10 mouse cellular contexts compared by ENCODE assay signal in the genomic region with DNA sequence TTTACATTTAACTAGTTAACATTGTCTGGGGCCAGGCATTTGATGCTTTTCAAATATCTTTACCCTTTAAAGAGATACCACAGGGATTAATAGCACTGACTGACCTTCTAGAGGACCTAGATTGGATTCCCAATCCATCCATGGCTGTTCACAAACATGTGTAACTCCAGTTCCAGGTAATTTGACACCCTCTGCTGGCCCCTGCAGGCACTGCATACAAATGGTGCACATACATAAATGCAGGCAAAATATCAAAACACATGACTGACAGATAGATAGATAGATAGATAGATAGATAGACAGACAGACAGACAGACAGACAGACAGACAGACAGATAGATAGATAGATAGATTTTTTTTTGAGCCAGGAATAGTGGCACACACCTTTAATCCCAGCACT. TPM values are rescaled to one million over a fixed set of nuclear protein-coding genes. Genes with fewer than 3 reads are reported as not detected.
A peak's percentile ranks its signal among the peaks of the same experiment; 100 is the strongest.
DNase-seq lines count a peak whose midpoint lies in the region; ATAC-seq and TF ChIP-seq lines count a peak whose summit lies in the region.
"Had no signal": no experiment of that assay in that cellular context is flagged by ENCODE, and none has a peak within 500 bp of the region (broad histone marks: within the 10 kb centered on the region; RNA-seq: fewer than 3 reads in every experiment).

No protein-coding gene starts in this region.

- no peak for ATAC-seq in heart, postnatal 0 days (ENCODE audit: insufficient read depth, low read depth)
- ATAC-seq in lung, embryonic 14.5 days (ENCODE audit: insufficient read depth): no peak
- 0 out of 2 replicates have a peak, but pooled peaks have one; percentile 65 for ATAC-seq in megakaryocyte-erythroid progenitor cell, adult 5-6 weeks (replicated peaks; ENCODE audit: low FRiP score, low TSS enrichment, poor library complexity, severe bottlenecking)

- no peak for TF ChIP-seq EP300 in heart, postnatal 0 days (IDR thresholded peaks at IDR 0.05; ENCODE audit: low read depth)

- no peak for DNase-seq in heart, postnatal 0 days (ENCODE audit: low spot score)
- DNase-seq in heart, adult 9 months (ENCODE audit: low spot score in 2 of 2): no peak
- DNase-seq in lung, embryonic 14.5 days: peak; percentile 34
- no peak for DNase-seq in lung, postnatal 25 days (ENCODE audit: low spot score)
- no peak for DNase-seq in ES-E14 (ENCODE audit: low read depth, low spot score)
- DNase-seq in left cerebral cortex, adult 9 months (ENCODE audit: low spot score in 2 of 2): no peak
- DNase-seq in Muller cell, postnatal 12 days (ENCODE audit: inconsistent ontology term): no peak
- DNase-seq: cerebellum, adult 9-10 months had no signal

- no peaks in the 10 kb centered on the region for H3K4me1 ChIP-seq in heart, postnatal 0 days (ENCODE audit: control insufficient read depth, insufficient read depth)
- H3K4me1 ChIP-seq in lung, embryonic 14.5 days (ENCODE audit: insufficient read depth): no peaks in the 10 kb centered on the region
- no peaks in the 10 kb centered on the region; a peak in 1 of 4 replicates for H3K4me1 ChIP-seq in ES-E14 (ENCODE audit: control insufficient read depth in 2 of 2, insufficient read depth in 2 of 2, low read length in 2 of 2, poor library complexity in 1 of 2)
- H3K4me1 ChIP-seq: limb, embryonic 13.5 days had no signal

- H3K4me2 ChIP-seq in heart, postnatal 0 days (ENCODE audit: low read depth, low read length): no peak overlapping the region
- H3K4me2 ChIP-seq in lung, embryonic 14.5 days: no peak overlapping the region
- H3K4me2 ChIP-seq: limb, embryonic 13.5 days had no signal

- H3K4me3 ChIP-seq in heart, postnatal 0 days (ENCODE audit: low read depth, low read length): no peak overlapping the region
- H3K4me3 ChIP-seq in lung, embryonic 14.5 days (ENCODE audit: low read depth, low read length): no peak overlapping the region
- no peak overlapping the region for H3K4me3 ChIP-seq in ES-E14 (ENCODE audit: insufficient read depth in 1 of 2, low read depth in 1 of 2, low read length in 2 of 2, poor library complexity in 1 of 2, severe bottlenecking in 1 of 2)
- H3K4me3 ChIP-seq: limb, embryonic 13.5 days had no signal

- no peak overlapping the region for H3K9ac ChIP-seq in heart, postnatal 0 days (replicated peaks; ENCODE audit: low read depth, low read length)
- H3K9ac ChIP-seq in lung, embryonic 14.5 days: no peak overlapping the region
- no peak overlapping the region for H3K9ac ChIP-seq in ES-E14 (ENCODE audit: insufficient read depth, low read depth, low read length, poor library complexity, severe bottlenecking)
- H3K9ac ChIP-seq: limb, embryonic 13.5 days had no signal

- H3K27me3 ChIP-seq in heart, postnatal 0 days (ENCODE audit: control insufficient read depth, insufficient read depth, low read length): no peaks in the 10 kb centered on the region
- no peaks in the 10 kb centered on the region for H3K27me3 ChIP-seq in lung, embryonic 14.5 days (ENCODE audit: insufficient read depth, low read length)
- H3K27me3 ChIP-seq: limb, embryonic 13.5 days had no signal

- in situ Hi-C loops in ES-E14 (cut with MboI; ENCODE audit: low sequenced_read_pairs in 2 of 2, unreplicated experiment in 2 of 2): no loop called here

- no peaks in the 10 kb centered on the region for H3K36me3 ChIP-seq in heart, postnatal 0 days (replicated peaks; ENCODE audit: control insufficient read depth, insufficient read depth, low read length)
- no peaks in the 10 kb centered on the region for H3K36me3 ChIP-seq in lung, embryonic 14.5 days (ENCODE audit: insufficient read depth)
- peaks cover 3% of the 10 kb centered on the region; the same call in 1 of the 2 replicates for H3K36me3 ChIP-seq in ES-E14 (ENCODE audit: control insufficient read depth, insufficient read depth, low read length, poor library complexity, severe bottlenecking)
- H3K36me3 ChIP-seq: limb, embryonic 13.5 days had no signal

- H3K9me3 ChIP-seq in heart, postnatal 0 days (replicated peaks; ENCODE audit: control insufficient read depth, low read length): no peaks in the 10 kb centered on the region
- H3K9me3 ChIP-seq in lung, embryonic 14.5 days (ENCODE audit: low read depth, low read length): no peaks in the 10 kb centered on the region
- no peaks in the 10 kb centered on the region for H3K9me3 ChIP-seq in ES-E14 (ENCODE audit: control insufficient read depth, insufficient read depth, low read depth, low read length)
- H3K9me3 ChIP-seq: limb, embryonic 13.5 days had no signal

- 0 out of 2 replicates have a peak, but pooled peaks have one; percentile 26 for TF ChIP-seq CTCF in heart, postnatal 0 days (IDR thresholded peaks at IDR 0.05; ENCODE audit: low read depth)
- TF ChIP-seq CTCF in lung, embryonic 14.5 days (IDR thresholded peaks at IDR 0.05; ENCODE audit: low read depth): peak; percentile 45

- no peak overlapping the region for H3K27ac ChIP-seq in heart, postnatal 0 days (ENCODE audit: low read depth)
- H3K27ac ChIP-seq in lung, embryonic 14.5 days (ENCODE audit: low read depth): no peak overlapping the region
- no peak overlapping the region for H3K27ac ChIP-seq in ES-E14 (ENCODE audit: insufficient read depth, low read depth, low read length, poor library complexity, severe bottlenecking)
- H3K27ac ChIP-seq: limb, embryonic 13.5 days had no signal

TF ChIP-seq in ES-E14, 5 proteins besides CTCF, POLR2A, EP300 and RAD21:
- TF ChIP-seq ZC3H11A (IDR thresholded peaks at IDR 0.05; ENCODE audit: borderline replicate concordance, low read depth, low read length) (0 out of 2 replicates have a peak, but pooled peaks have one; percentile 26), ZNF384 (IDR thresholded peaks at IDR 0.05; ENCODE audit: low read depth, low read length) (no peak), MAFK (IDR thresholded peaks at IDR 0.05; ENCODE audit: insufficient read depth, low read depth, low read length) (no peak), CHD2 (IDR thresholded peaks at IDR 0.05; ENCODE audit: low read depth, low read length) (no peak), HCFC1 (IDR thresholded peaks at IDR 0.05; ENCODE audit: borderline replicate concordance, insufficient read depth, low read length) (no peak)
TF ChIP-seq in ES-E14: peak in this region for 1.

RNA-seq across cellular contexts. Expression of a gene that starts 33.2 kb away (rescaled TPM):
- 30.3 and 32.7 TPM in 2 replicates for total RNA-seq in heart, postnatal 0 days (2014; rRNA removed; ENCODE audit: low replicate concordance)
- polyA plus RNA-seq in heart, postnatal 0 days (2015; fragmentation: Nextera tagmentation; extraction: Ambion mirVana): 8.4 and 8.8 TPM in 2 replicates
- polyA plus RNA-seq in lung, embryonic 14.5 days (2014; fragmentation: Nextera tagmentation; extraction: Ambion mirVana): 26.8 and 27.1 TPM in 2 replicates
- total RNA-seq in ES-E14 (2012; rRNA removed): 58.9 and 74.2 TPM in 2 replicates
- total RNA-seq in megakaryocyte-erythroid progenitor cell, adult 5-6 weeks (2014; fragmentation: Nextera tagmentation): 75.5 and 87.6 TPM in 2 replicates
- total RNA-seq in megakaryocyte-erythroid progenitor cell, adult 5-6 weeks (2017): 82.2 and 82.8 TPM in 2 replicates
